Mouse (Mus musculus) spleen, adult 2 months (tissue): ENCODE data around the gene Hspbp1. TPM values are rescaled to one million over a fixed set of nuclear protein-coding genes. Genes with fewer than 3 reads are reported as not detected.

Source experiments
- DNase-seq, 2 experiments: peaks; one replicate each; pipeline versions ENCODE4 v3.0.0 to v3.0.0-alpha.2; 2012 to 2021; ENCODE audit warnings: low spot score in 2 of 2, low read depth in 1 of 2
- H3K27ac ChIP-seq: fragments of 200-500 bp; 2 replicates; pipeline ENCODE4 v1.5.1; 2012; ENCODE audit warnings: low read length, inconsistent platforms; ENCODE audit not compliant: insufficient read depth
- H3K27me3 ChIP-seq: fragments of 200-500 bp; 2 replicates; pipeline ENCODE4 v1.6.1; 2012; ENCODE audit warnings: mild to moderate bottlenecking, moderate library complexity, low read length, inconsistent platforms; ENCODE audit not compliant: control insufficient read depth, insufficient read depth
- H3K36me3 ChIP-seq: fragments of 200-500 bp; 2 replicates; pipeline ENCODE4 v1.6.1; 2012; ENCODE audit warnings: mild to moderate bottlenecking, low read length, inconsistent platforms; ENCODE audit not compliant: control insufficient read depth, insufficient read depth
- H3K4me1 ChIP-seq: fragments of 200-500 bp; 2 replicates; pipeline ENCODE4 v1.6.1; 2011; ENCODE audit warnings: inconsistent platforms; ENCODE audit not compliant: control insufficient read depth, insufficient read depth, insufficient read length
- H3K4me3 ChIP-seq: fragments of 200-500 bp; 2 replicates; pipeline ENCODE4 v1.5.1; 2011; ENCODE audit warnings: mild to moderate bottlenecking, inconsistent platforms; ENCODE audit not compliant: insufficient read depth, insufficient read length; ENCODE audit errors: extremely low read depth
- CTCF ChIP-seq: fragments of 200-500 bp; IDR thresholded peaks from 2 replicates; pipeline ENCODE4 v1.5.1; 2011; ENCODE audit warnings: mild to moderate bottlenecking, inconsistent platforms; ENCODE audit not compliant: insufficient read depth, insufficient read length, insufficient replicate concordance; ENCODE audit errors: extremely low read depth
- POLR2A ChIP-seq: fragments of 200-500 bp; IDR thresholded peaks from 2 replicates; pipeline ENCODE4 v1.6.1; 2011; ENCODE audit warnings: low read depth, low read length, inconsistent platforms
- WGBS: fragments of 180-500 bp; shearing (Covaris S2); methylation state at CpG from one replicate; pipeline ENCODE4 v1.1.7; 2018; 5-methylcytosine and 5-hydroxymethylcytosine counted together
- polyA plus RNA-seq: library from polyadenylated mRNA; depleted of rRNA; stranded (reverse); fragments of >200 nt; gene quantifications from 2 replicates; pipeline ENCODE4 v1.2.3, GENCODE M21; 2012

The Hspbp1 gene
- polyA plus RNA-seq, 1 experiment: 32.2 TPM

GRCm38 (mm10) chr7:4625928-4626327, 58.9 kb downstream of the Hspbp1 start:
- DNase-seq: no peak
- H3K4me1 ChIP-seq: no peaks in the 10 kb centered on the region; the same call in 1 of the 2 replicates
- WGBS: 79% methylated on average over 2 of the region's 2 CpGs
- H3K27ac ChIP-seq: no peak overlapping the region
- H3K4me3 ChIP-seq: no peak overlapping the region
- no peaks in the 10 kb centered on the region for H3K27me3 ChIP-seq
- TF ChIP-seq POLR2A (no peak), CTCF (no peak)
- H3K36me3 ChIP-seq: peaks cover 12% of the 10 kb centered on the region

- TF ChIP-seq CTCF (no peak), POLR2A (no peak)
- Histone ChIP-seq H3K4me1 (no peaks in the 10 kb centered on the region; the same call in 1 of the 2 replicates), H3K36me3 (no peaks in the 10 kb centered on the region), H3K27ac (no peak overlapping the region), H3K4me3 (no peak overlapping the region), H3K27me3 (no peaks in the 10 kb centered on the region)
- WGBS: 61% methylated on average over 1 of the region's 1 CpGs
- DNase-seq: peak in 1 of 2 experiments; percentile 25
Observed at GRCm38 (mm10) chr7:4624343-4624742, 60.5 kb downstream of the Hspbp1 start.

- H3K36me3 ChIP-seq: no peaks in the 10 kb centered on the region
- peak; percentile 47 to 72 for DNase-seq
- H3K27me3 ChIP-seq: no peaks in the 10 kb centered on the region
- no peaks in the 10 kb centered on the region; the same call in 1 of the 2 replicates for H3K4me1 ChIP-seq
- TF ChIP-seq CTCF (peak; percentile 55; the same call in 1 of the 2 replicates), POLR2A (no peak)
- H3K27ac ChIP-seq: no peak overlapping the region
- H3K4me3 ChIP-seq: no peak overlapping the region
- 21% methylated on average over 4 of the region's 4 CpGs for WGBS
Observed at GRCm38 (mm10) chr7:4623544-4624189, 61.2 kb downstream of the Hspbp1 start.

- H3K4me1 ChIP-seq: no peaks in the 10 kb centered on the region; the same call in 1 of the 2 replicates
- TF ChIP-seq POLR2A: no peak
- no peak for TF ChIP-seq CTCF
- no peak overlapping the region for H3K4me3 ChIP-seq
- no peaks in the 10 kb centered on the region for H3K36me3 ChIP-seq
- H3K27me3 ChIP-seq: no peaks in the 10 kb centered on the region
- 40% methylated on average over 1 of the region's 1 CpGs for WGBS
- no peak overlapping the region for H3K27ac ChIP-seq
- no peak for DNase-seq
Observed at GRCm38 (mm10) chr7:4619979-4620378, 64.9 kb downstream of the Hspbp1 start.

GRCm38 (mm10) chr7:4613740-4614403, 71.0 kb downstream of the Hspbp1 start:
- peak in 1 of 2 experiments; percentile 19 for DNase-seq

GRCm38 (mm10) chr7:4612956-4613355, 71.9 kb downstream of the Hspbp1 start:
- H3K27ac ChIP-seq: no peak overlapping the region
- no peak for TF ChIP-seq POLR2A
- TF ChIP-seq CTCF: no peak
- 84% methylated on average over 1 of the region's 1 CpGs for WGBS
- no peaks in the 10 kb centered on the region for H3K36me3 ChIP-seq
- H3K4me3 ChIP-seq: no peak overlapping the region
- DNase-seq: no peak
- no peaks in the 10 kb centered on the region for H3K4me1 ChIP-seq
- H3K27me3 ChIP-seq: no peaks in the 10 kb centered on the region

More at GRCm38 (mm10) chr7:4613740-4614403, 71.0 kb downstream of the Hspbp1 start:
- 41% methylated on average over 14 of the region's 14 CpGs for whole genome bisulfite sequencing
- Histone ChIP-seq H3K27me3 (no peaks in the 10 kb centered on the region), H3K4me1 (no peaks in the 10 kb centered on the region), H3K36me3 (no peaks in the 10 kb centered on the region), H3K4me3 (no peak overlapping the region), H3K27ac (peak overlapping the region; percentile 22; the same call in 1 of the 2 replicates)
- TF ChIP-seq CTCF: no peak
- no peak for TF ChIP-seq POLR2A
